Mouse (Mus musculus) spleen, postnatal 4 days (tissue): ENCODE measurements around the gene Frem2.

Experiments
- DNase-seq, 2 experiments: peaks; one replicate each; pipeline ENCODE4 v3.0.0; 2022; ENCODE audit warnings: low spot score in 2 of 2

The Frem2 gene

GRCm38 (mm10) chr3:53656878-53657561 is at the start of gene Frem2:
Gene Frem2, minus strand, starts transcription at chr3:53657355.
- DNase-seq = no peak

GRCm38 (mm10) chr3:53705992-53706495 is 48.9 kb upstream of the Frem2 start:
- no peak for DNase-seq

GRCm38 (mm10) chr3:53703126-53703505 is 46.0 kb upstream of the Frem2 start:
- DNase-seq = no peak

GRCm38 (mm10) chr3:53702421-53703125 is 45.4 kb upstream of the Frem2 start:
- DNase-seq = no peak

- no peak for DNase-seq
Measured at GRCm38 (mm10) chr3:53701940-53702339, 44.8 kb upstream of the Frem2 start.

- DNase-seq = no peak
Measured at GRCm38 (mm10) chr3:53687776-53688175, 30.6 kb upstream of the Frem2 start.

GRCm38 (mm10) chr3:53682244-53682643 is 25.1 kb upstream of the Frem2 start:
- DNase-seq = no peak

GRCm38 (mm10) chr3:53680816-53681215 is 23.7 kb upstream of the Frem2 start:
- no peak for DNase-seq

- no peak for DNase-seq
Measured at GRCm38 (mm10) chr3:53674225-53674624, 17.1 kb upstream of the Frem2 start.

- DNase-seq = no peak
Measured at GRCm38 (mm10) chr3:53669736-53670135, 12.6 kb upstream of the Frem2 start.

GRCm38 (mm10) chr3:53657744-53658534 is 784 bp upstream of the Frem2 start:
- DNase-seq = no peak

GRCm38 (mm10) chr3:53656328-53656877 is 752 bp downstream of the Frem2 start:
- DNase-seq = no peak

- no peak for DNase-seq
Measured at GRCm38 (mm10) chr3:53655343-53655742, 1.8 kb downstream of the Frem2 start.

GRCm38 (mm10) chr3:53650003-53650748 is 7.0 kb downstream of the Frem2 start:
- DNase-seq = no peak

- DNase-seq = no peak
Measured at GRCm38 (mm10) chr3:53649425-53649824, 7.7 kb downstream of the Frem2 start.

- no peak for DNase-seq
Measured at GRCm38 (mm10) chr3:53648902-53649301, 8.3 kb downstream of the Frem2 start.

- no peak for DNase-seq
Measured at GRCm38 (mm10) chr3:53635948-53636347, 21.2 kb downstream of the Frem2 start.

GRCm38 (mm10) chr3:53631126-53631525 is 26.0 kb downstream of the Frem2 start:
- DNase-seq = no peak

GRCm38 (mm10) chr3:53630630-53631029 is 26.5 kb downstream of the Frem2 start:
- no peak for DNase-seq

GRCm38 (mm10) chr3:53629966-53630365 is 27.2 kb downstream of the Frem2 start:
- DNase-seq = no peak

GRCm38 (mm10) chr3:53623222-53623621 is 33.9 kb downstream of the Frem2 start:
- DNase-seq = no peak
